Mouse (Mus musculus): ENCODE data around the gene Pon1.

The Pon1 gene

DNA sequence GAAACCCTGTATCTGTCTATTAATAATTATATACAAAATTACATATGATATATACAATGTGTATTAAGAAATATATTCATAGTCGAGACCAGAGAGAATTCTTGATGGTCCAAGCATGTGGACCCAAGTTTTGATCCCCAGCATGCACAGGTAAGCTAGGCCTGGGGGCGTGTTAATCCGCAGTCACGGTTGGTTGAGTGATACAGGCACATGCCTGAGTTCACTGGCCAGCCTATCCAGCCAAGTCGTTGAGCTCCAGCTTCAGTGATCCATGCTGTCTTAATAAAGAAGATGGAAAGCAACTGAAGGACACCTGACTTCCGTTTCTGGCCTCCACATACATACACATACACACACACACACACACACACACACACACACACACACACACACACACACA, 57.7 kb downstream of the Pon1 start:
- in situ Hi-C loops (cut with MboI, MseI): no loop called here

DNA sequence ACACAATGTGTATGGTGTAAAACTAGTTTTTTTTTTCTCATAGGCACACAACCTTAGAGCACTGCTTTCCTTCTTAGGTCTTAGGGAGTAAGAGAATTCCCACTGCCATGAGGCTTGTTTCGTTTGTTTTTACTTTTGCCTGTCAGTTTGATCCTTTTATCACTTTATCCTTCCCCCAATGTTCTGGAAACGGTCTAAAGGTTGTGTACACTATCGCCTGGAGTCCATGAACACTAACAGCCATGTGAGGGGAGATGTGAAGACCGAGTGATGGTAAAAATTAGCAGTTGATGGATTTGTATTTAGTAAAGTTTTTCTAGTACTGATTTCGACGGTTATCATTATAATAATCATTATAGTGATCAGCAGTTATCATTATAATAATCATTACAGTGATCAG, 58.8 kb downstream of the Pon1 start:
- in situ Hi-C loops (cut with MboI, MseI): no loop called here

DNA sequence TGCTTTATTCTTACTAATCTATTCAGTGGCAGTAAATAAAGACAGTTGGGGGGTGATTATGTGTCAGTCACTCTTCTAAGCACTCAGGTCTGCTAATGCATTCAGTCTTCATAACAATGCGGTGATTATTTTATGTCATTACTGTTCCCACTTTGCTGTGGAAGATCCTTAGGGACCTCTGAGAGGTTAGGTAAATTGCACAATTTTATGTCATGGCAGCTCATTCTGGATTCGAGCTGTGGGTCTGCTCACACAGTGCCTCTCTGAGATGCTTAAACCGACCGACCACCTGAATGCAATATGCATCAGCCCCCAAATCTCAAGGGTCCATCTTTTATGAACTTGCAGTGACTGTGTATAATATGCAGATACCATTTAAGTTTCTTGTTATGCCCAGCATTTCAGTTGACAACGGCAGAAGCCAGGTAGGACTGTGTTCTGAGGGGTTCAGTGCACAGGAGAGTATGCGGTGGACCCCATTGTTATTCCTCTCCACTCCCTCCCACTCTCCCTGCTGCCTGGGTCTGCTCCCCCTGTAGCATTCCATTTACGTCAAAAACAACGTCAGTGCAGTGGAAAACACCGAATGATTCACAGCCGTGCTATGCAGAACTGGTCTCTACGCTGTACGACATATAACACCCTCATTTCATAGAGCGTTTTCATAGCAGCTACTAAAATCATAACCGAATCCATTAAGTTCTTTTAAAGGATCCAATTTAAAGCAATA, 64.2 kb downstream of the Pon1 start:
- in situ Hi-C loops (cut with MboI, MseI): no loop called here

DNA sequence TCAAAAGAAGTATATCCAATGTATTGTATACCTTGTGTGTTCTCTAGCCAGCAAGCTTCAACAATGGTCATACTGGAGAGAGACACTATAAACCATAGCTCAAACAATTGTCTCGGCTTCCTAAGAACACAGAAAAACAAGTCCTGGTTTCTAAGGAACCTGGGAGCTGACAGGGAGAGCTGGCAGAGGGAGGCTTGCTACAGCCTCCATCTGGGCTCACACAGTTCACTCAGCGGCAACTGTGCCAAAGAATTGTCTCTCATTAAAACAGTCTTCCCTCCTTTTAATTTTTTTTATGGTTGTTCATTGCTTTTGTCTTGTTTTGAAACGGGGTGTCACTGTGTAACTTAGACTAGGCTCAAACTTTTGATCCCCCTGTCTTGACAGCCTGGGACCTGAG, 73.5 kb downstream of the Pon1 start:
- in situ Hi-C loops (cut with MboI, MseI): no loop called here

DNA sequence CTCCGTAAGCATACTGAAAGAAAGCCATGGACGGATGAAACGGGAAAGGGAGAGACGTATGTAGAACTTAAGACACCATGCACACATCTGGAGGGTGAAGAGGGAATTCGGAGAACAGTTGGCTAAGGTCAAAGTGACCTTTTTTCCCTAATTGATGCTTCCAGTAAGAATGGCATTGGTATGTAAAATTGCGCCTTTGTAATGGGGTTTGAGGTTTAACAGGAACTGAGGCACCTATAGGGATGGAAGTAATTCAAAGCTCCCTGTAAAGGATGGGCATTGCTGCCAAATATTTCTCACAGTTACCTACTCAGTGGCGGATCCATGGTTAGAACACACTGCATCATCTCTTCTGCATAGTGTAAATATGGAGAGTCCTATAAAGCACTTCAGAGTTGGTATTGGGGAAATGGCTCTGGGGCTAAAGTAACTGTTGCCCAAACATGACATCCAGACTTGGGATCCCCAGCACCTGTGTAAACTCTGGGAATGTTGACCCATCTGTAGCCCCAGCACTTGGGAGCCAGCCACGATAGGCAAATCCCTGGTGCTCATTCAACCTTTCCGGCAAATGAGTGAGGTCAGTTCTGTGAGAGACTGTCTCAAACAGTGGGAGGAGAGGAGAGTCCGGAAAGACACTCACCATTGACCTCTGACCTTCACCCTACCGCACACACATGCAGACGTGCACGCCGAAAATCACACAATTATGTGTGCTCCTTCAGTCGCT, 74.4 kb downstream of the Pon1 start:
- in situ Hi-C loops (cut with MboI, MseI): no loop called here

Measured in T-helper 2 cell (primary cell).